Mouse (Mus musculus): ENCODE data around the gene Slc35d3.

Gene Slc35d3

GRCm38 (mm10) chr10:19850998-19851691, at the start of gene Slc35d3:
Slc35d3 (minus strand) TSS chr10:19851459.
- no peak for DNase-seq (ENCODE audit: low read depth, low spot score)

- no peak for DNase-seq (ENCODE audit: low read depth, low spot score)
These were observed 48.9 kb upstream of the Slc35d3 start for GRCm38 (mm10) chr10:19900191-19900590.

- DNase-seq (ENCODE audit: low read depth, low spot score) = peak; percentile 65
These were observed 42.7 kb upstream of the Slc35d3 start for GRCm38 (mm10) chr10:19893976-19894375.

DNA sequence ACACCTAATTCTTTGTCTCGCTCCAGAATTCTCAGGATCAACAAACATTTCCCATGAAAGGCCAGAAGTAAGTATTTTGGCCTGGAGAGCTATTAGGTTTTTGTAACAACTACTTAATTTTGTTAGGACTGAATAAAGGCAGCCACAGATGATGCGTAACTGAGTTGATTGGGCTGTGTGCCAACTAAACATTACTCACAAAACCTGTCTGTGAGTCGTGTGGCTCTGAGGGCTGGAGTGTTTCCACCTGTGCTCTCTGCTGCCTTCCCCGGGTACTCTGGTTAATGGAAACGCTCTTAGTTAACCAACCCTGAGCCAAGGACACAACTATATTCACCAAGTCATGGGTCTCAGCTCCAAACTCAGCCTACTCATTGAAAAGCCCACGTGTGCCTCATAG, 41.9 kb upstream of the Slc35d3 start:
- DNase-seq (ENCODE audit: low read depth, low spot score) = no peak

DNA sequence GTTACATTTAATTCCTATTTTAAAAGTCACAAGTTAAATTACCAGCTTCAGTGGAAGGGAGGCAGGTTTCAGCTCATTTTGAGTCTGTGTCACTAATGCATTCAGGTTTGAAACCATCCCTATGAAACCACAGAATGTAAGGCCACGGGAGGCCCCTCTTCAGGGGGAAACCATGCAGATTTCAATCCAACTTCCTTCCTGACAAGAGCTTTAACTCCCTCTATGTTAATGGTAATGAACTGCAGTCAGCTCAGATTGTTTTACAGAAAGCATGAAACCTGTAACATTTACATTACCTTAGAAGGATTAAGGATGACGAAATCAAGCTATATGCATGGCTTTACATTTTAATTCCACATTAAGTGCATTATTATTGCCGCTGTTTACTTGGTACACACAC, 40.4 kb upstream of the Slc35d3 start:
- peak; percentile 13 for DNase-seq (ENCODE audit: low read depth, low spot score)

DNA sequence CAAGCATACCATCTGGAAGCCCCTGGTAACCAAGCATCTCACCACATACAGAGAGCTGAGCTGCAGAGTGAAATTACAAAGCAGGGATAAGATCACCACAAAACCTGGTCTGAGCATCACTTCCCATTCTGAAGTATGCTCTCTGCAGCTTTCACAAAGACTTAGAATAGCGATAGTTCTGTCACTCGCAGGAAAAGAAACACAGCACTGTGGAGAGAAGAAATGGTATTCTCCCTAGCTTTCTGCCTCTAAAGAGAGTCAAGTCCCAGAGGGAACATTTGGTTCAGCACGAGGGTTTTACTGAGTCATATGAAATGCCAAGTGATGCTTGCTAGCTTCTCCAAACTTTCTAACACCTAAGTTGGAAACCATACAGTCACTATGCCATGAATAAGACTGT, 38.6 kb upstream of the Slc35d3 start:
- no peak for DNase-seq (ENCODE audit: low read depth, low spot score)

GRCm38 (mm10) chr10:19886249-19886648, 35.0 kb upstream of the Slc35d3 start:
- DNase-seq (ENCODE audit: low read depth, low spot score) = no peak

DNA sequence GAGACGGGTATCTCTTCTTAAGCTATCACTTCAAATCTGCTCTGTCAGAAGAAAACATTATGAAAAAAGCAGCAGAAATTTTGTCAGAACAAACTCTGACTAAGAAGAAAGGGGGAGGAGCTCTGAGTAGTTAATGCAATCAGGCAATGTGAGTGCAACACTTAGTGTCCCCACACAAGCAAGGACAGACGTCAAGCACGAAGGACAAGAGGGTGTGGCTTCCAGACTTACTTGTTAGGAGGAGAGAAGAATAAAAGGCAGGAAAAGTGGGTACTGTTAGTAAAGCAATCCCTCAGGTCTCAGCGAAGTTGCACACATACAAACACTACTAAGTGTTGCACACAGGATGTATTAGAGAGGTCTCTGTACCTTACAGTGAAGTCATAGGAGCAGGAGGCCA, 33.1 kb upstream of the Slc35d3 start:
- DNase-seq (ENCODE audit: low read depth, low spot score) = no peak

DNA sequence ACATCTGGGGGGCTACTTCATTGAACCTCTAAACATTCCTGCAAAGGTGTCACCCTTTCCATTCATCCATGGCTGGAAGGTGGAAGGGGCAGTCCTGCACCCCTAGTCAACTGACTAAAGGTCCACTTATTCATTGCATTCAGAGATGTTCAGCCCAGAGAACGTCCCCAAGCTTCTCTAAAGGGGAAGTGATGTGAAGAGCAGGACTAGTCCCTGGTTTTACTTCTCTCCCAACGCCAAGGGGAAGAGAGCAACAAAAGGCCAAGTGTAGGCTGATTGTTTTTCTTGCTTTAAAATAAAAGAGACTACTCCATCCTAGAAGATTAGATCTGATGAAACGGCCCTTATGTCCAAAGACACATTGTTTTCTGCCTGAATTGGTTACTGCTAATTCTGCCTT, 29.2 kb upstream of the Slc35d3 start:
- peak; percentile 31 for DNase-seq (ENCODE audit: low read depth, low spot score)

DNA sequence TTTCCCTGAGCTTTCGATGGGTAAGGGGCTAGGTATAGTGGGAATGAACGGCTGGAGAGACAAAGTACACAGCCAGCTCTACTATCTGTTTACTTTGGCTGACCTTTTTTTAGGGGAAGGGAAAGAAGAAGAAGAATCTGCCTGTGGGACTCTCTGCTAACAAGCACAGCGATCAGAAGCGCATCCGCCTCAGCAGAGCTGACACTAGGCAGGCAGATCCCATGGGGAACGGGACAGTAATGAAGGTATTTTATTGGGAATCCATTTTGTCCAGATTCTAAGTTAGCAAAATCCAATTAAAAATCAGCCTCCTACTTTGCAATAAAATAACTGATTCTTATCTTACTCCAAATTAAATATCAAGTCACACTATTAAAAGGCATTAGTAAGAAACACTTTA, 27.9 kb upstream of the Slc35d3 start:
- DNase-seq (ENCODE audit: low read depth, low spot score) = no peak

GRCm38 (mm10) chr10:19877679-19878078, 26.4 kb upstream of the Slc35d3 start:
- DNase-seq (ENCODE audit: low read depth, low spot score) = no peak

GRCm38 (mm10) chr10:19877257-19877656, 26.0 kb upstream of the Slc35d3 start:
- DNase-seq (ENCODE audit: low read depth, low spot score) = no peak

DNA sequence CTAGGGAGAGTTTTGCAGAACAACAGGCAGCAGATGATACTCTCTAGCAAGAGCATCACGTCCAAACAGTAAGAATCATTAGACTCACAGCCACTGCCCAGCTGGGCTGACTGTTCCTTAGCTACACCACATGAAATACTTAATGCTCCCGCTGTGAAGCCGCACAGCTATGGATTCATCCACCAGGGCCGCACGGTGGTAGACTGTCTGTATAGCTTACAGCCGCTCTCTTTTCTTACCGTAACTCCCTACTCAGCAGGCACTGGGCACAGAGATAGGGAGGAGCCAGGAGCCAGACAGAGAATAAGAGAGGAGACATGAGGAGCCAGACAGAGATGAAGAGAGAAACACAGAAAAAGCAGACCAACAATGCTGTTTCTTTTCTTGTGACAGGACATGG, 25.4 kb upstream of the Slc35d3 start:
- no peak for DNase-seq (ENCODE audit: low read depth, low spot score)

GRCm38 (mm10) chr10:19875346-19875745, 24.1 kb upstream of the Slc35d3 start:
- no peak for DNase-seq (ENCODE audit: low read depth, low spot score)

DNA sequence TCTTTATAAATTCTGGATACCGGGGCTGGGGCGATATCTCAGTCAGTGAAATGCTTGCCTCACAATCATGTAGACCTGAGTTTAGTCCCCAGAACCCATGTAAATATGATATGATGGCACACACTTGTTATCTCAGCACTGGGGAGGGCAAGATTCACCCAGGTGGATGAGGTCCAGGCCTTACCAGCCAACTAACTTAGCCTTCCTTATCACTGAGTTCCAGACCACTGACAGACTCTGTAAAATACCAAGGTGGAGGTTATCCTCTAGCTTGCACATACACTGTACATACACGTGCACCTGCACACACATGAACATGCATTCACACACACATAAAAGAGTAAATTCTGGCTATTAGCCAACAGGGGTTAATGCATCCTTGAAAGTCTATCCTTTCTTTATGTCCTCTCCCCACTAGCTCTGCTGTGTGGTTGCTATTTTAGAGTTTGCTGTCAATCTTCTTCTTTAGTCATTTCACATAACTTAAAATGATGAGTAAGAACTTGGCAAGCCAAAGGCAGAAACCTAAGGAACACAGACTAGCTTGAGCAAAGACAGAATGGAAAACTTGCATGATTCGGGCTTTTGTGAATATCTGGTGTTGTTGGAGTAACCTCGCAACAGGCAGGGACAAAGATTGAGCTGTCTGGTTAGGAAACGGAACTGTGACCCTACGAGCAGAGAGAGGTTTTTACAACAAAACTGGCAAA, 4.5 kb upstream of the Slc35d3 start:
- no peak for DNase-seq (ENCODE audit: low read depth, low spot score)

DNA sequence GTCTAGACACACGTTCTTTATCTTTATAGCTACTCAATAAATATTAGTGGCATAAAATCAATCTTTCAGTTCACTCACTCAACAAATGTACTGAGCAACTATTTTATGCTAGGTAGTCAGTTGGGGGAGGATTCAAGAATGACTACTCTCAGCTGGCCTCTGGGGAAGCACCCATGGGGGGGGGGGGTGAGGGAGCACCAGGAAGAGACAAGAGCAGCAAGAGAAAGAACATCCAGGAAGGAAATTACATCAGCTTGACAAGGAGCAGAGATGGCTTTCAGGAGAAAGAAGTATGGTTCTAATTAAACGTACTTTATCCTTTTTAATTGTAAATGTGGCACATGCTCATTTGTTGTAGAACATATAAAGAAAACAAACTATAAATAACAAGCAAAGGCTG, 2.4 kb upstream of the Slc35d3 start:
- DNase-seq (ENCODE audit: low read depth, low spot score) = no peak

DNA sequence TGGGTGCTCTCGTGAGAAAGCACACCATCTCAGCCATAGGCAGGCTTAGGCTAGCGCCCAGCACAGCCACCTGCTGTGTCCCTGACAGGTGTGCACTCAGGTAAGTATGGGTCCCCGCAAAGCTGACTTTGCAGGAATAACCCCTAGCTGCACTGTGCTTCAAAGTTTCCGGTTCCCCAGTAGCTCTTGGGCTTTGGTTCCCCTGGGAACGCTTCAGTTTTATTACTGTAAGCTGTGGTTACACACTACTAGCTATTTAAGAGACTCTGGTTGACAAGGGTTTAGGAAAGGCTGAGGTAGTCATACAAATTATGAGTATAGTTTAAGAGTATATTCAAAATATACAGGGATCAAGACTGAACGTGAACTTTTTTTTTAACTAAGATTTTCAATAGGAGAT, 1.5 kb upstream of the Slc35d3 start:
- no peak for DNase-seq (ENCODE audit: low read depth, low spot score)

- no peak for DNase-seq (ENCODE audit: low read depth, low spot score)
These were observed 688 bp downstream of the Slc35d3 start for GRCm38 (mm10) chr10:19850544-19850997.

DNA sequence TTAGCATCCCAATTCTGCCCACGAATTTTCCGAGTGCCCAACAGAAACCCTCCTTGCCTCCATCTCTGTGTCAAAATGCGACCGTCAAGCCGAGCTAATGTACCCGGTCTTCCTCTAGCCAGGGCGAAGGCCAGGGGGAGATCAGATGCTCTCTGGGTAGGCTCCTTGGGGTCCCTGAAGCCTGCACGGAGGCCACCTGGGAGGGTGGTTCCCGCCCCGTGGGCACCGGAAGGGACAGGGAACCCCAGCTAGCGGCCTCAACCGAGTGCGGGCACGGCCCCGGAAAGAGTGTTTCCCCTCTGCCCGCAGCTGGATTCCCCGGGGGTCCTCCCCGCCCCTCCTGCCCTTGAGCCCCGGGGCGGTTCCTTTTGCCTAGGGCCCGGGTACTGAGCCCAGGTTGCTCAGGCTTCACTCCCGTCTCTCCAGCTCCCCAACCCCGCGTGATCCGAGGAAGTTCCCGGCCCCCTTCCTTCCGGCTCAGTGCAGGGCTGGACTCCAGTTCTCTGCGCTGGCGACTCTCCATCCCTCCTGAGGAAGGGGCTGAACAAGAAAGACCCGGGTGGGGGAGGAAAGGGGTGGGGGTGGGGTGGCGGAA, 1.4 kb downstream of the Slc35d3 start:
- no peak for DNase-seq (ENCODE audit: low read depth, low spot score)

DNA sequence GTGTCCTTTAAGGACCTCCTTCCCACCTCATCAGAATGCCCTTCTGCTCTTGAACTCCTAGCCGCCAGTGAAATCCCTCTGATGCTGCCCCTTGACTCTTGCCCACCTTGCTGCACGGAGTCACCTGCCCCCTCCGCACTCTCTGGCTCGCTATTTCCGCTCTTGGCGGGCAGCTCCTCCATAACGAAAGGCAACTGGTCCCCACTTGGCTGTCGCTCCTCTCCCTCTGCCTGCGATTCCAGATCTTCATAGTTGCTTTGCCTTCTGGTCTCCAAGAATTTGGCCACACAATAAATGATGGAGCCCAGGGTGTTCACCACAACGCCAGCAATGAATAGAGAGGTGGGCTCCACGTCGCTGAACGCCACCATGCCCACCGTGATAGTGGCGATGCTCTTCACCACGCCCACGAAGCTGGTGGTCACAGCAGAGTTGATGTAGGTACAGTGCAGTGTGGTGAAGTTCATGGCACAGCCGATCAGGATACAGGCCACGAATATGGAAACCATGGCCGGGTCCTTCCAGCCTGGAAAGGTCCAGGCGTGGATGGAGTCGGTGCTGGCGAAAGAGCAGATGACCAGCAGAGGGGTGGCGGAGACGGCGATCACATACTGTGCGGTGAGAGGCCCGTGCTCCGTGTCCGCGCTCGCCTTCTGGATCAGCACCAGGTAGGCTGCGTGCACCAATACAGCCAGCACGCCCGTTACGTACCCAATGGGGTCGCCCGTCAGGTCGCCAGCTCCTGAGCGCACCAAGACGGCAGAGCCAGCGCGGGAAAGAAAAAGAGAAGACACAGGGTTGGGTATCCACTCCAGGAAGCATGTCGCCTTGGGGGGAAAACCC, 2.1 kb downstream of the Slc35d3 start:
- DNase-seq (ENCODE audit: low read depth, low spot score) = no peak

- no peak for DNase-seq (ENCODE audit: low read depth, low spot score)
These were observed 11.4 kb downstream of the Slc35d3 start for GRCm38 (mm10) chr10:19839836-19840235.

All from A20 (cell line).